Mouse (Mus musculus) heart, postnatal 0 days (tissue): ENCODE data around the gene Syn3.

ENCODE experiments used
- CTCF ChIP-seq: IDR thresholded peaks from 2 replicates; pipeline ENCODE4 v1.5.1; 2016; ENCODE audit warnings: antibody characterized with exemption, control low read depth, low read depth
- EP300 ChIP-seq: IDR thresholded peaks from 2 replicates; pipeline ENCODE4 v1.6.1; 2016; ENCODE audit warnings: antibody characterized with exemption, low read depth

DNA sequence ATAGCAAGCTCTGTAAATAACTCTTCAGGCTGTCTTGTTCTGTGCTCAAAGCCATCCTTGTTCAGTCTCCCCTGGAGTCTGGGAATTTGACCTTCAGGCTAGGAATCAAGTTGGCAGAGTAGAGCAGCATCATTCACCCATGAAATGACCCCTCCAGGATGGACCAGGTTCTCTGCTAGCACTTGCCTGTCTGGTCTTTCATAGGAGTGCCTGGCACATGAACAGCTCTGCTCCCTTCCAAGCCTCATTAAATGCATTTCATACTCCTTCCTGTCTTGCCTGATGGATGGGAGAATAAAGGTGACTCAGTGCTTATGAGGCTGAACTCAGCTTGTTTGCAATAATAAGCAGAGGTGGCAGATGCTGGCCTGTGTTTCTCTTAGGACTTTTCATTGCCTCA lies 394.7 kb downstream of the Syn3 start:
- TF ChIP-seq CTCF = no peak
- TF ChIP-seq EP300 = no peak
